Mouse (Mus musculus) spleen, adult 2 months (tissue): ENCODE results near the gene Aarsd1. TPM values are rescaled to one million over a fixed set of nuclear protein-coding genes. Genes with fewer than 3 reads are reported as not detected.
"Not testable (repeated sequence)": the region's sequence is repeated elsewhere in the genome, so short reads cannot be mapped to it uniquely, and the experiment has no call there.

Experiments used
- DNase-seq, 2 experiments: peaks; one replicate each; pipeline versions ENCODE4 v3.0.0 to v3.0.0-alpha.2; 2012 to 2021; ENCODE audit warnings: low spot score in 2 of 2, low read depth in 1 of 2
- H3K27ac ChIP-seq: fragments of 200-500 bp; 2 replicates; pipeline ENCODE4 v1.5.1; 2012; ENCODE audit warnings: low read length, inconsistent platforms; ENCODE audit not compliant: insufficient read depth
- H3K27me3 ChIP-seq: fragments of 200-500 bp; 2 replicates; pipeline ENCODE4 v1.6.1; 2012; ENCODE audit warnings: mild to moderate bottlenecking, moderate library complexity, low read length, inconsistent platforms; ENCODE audit not compliant: control insufficient read depth, insufficient read depth
- H3K36me3 ChIP-seq: fragments of 200-500 bp; 2 replicates; pipeline ENCODE4 v1.6.1; 2012; ENCODE audit warnings: mild to moderate bottlenecking, low read length, inconsistent platforms; ENCODE audit not compliant: control insufficient read depth, insufficient read depth
- H3K4me1 ChIP-seq: fragments of 200-500 bp; 2 replicates; pipeline ENCODE4 v1.6.1; 2011; ENCODE audit warnings: inconsistent platforms; ENCODE audit not compliant: control insufficient read depth, insufficient read depth, insufficient read length
- H3K4me3 ChIP-seq: fragments of 200-500 bp; 2 replicates; pipeline ENCODE4 v1.5.1; 2011; ENCODE audit warnings: mild to moderate bottlenecking, inconsistent platforms; ENCODE audit not compliant: insufficient read depth, insufficient read length; ENCODE audit errors: extremely low read depth
- CTCF ChIP-seq: fragments of 200-500 bp; IDR thresholded peaks from 2 replicates; pipeline ENCODE4 v1.5.1; 2011; ENCODE audit warnings: mild to moderate bottlenecking, inconsistent platforms; ENCODE audit not compliant: insufficient read depth, insufficient read length, insufficient replicate concordance; ENCODE audit errors: extremely low read depth
- POLR2A ChIP-seq: fragments of 200-500 bp; IDR thresholded peaks from 2 replicates; pipeline ENCODE4 v1.6.1; 2011; ENCODE audit warnings: low read depth, low read length, inconsistent platforms
- WGBS: fragments of 180-500 bp; shearing (Covaris S2); methylation state at CpG from one replicate; pipeline ENCODE4 v1.1.7; 2018; 5-methylcytosine and 5-hydroxymethylcytosine counted together
- polyA plus RNA-seq: library from polyadenylated mRNA; depleted of rRNA; stranded (reverse); fragments of >200 nt; gene quantifications from 2 replicates; pipeline ENCODE4 v1.2.3, GENCODE M21; 2012; rRNA removed

Aarsd1 gene
- 17.3 and 18.3 TPM in 2 replicates for polyA plus RNA-seq

DNA sequence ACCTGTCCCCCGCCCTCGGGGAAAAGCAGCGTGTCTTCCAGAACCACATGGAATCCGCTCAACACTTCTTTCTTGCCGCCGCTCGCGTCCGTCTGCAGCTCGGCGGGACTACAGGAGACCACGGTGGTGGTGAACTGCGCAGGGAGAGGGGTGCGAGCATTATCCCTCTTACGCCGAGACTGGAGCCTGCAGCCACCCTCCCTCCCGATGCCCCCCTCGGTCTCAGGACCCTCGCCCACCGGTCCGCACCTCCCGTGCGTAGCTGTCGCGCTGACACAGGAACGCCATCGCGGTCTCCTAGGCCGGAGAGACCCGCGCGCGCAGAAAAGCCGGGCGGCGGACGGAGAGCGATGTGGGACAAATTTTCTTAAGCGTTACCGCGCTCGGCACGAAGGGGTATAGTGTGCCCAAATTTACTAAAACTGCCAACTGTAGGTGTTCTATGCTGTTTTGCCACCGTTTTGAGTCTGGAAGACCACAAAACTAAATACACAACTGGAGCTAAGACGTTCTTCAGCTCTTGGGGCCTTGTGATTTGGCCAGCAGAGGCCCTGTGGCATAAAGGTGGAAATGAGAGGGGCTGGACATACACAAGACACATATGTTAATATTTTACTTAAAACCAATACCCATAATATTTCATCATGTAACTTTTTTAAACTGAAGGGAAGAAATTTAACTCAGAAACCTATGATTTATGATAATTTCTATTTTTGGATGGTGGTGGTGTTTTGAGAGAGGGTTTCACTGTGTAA, at the start of gene Aarsd1:
Aarsd1 (minus strand) TSS at position 515 of the 755 bp plus-strand sequence.
- Histone ChIP-seq H3K4me1 (peaks cover 5% of the 10 kb centered on the region; the same call in 1 of the 2 replicates), H3K27ac (peak within 1 kb of the TSS; percentile 49; the same call in 1 of the 2 replicates), H3K36me3 (no peaks in the 10 kb centered on the region; the same call in 1 of the 2 replicates), H3K4me3 (peak within 1 kb of the TSS; percentile 99), H3K27me3 (no peaks in the 10 kb centered on the region)
- DNase-seq = peak; percentile 54 to 86
- WGBS = under 1% methylated on average over 45 of the region's 45 CpGs
- peak; percentile 35 for TF ChIP-seq POLR2A
- no peak for TF ChIP-seq CTCF

DNA sequence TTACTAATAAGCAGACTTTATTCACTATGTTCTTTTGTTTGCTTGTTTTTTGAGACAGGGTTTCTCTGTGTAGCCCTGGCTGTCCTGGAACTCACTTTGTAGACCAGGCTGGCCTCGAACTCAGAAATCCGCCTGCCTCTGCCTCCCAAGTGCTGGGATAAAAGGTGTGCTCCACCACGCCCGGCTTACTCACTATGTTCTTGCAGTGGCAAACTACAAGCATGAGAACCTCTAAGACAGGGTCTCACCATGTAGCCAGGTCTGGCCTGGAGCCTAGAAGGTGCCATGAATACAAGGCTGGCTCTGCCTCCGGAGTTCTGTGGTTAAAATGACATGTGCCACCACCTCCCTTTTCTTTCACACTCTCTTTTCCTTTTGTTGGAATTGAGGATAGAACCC, 49.1 kb upstream of the Aarsd1 start:
- 59% methylated on average over 5 of the region's 5 CpGs for WGBS
- H3K27me3 ChIP-seq, H3K27ac ChIP-seq, DNase-seq, H3K36me3 ChIP-seq, H3K4me3 ChIP-seq: not testable (repeated sequence)
- H3K4me1 ChIP-seq = peaks cover 12% of the 10 kb centered on the region

DNA sequence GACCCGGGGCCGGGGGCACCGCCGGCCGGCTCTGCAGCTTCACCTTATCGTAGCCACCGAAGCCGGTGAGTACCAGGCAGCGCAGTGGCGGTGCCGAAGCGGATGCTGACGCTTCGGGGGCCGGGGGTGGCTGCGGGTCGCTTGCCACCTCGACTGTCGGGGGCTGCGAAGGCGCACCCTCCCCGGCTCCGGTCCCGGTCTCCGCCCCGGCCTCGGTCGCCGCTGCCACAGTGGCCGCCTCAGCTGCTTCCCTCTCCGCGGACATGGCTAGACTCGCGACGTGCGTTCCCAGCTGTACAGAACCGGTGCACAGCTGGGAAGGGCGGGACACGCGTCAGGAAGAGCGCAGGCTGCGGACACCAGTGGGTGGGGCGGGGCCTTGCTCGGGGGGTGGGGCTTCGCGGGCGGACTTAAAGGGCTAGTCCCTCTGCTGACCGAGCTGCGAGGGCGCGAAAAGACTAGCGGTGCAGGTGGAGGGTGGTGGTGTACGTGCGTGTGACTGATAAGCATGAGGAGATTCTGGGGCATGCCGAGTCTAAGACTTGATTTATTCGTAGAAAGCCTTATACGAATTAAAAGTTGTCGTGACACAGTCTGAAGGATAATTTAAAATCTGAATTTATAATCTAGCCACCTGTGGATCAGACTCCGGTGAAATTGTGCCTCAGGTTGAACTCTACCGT, 48.6 kb upstream of the Aarsd1 start, which contains the start of gene Vat1:
Vat1 (minus strand) TSS at position 362 of the 683 bp plus-strand sequence.
- no peaks in the 10 kb centered on the region for H3K36me3 ChIP-seq
- 1% methylated on average over 60 of the region's 60 CpGs for WGBS

DNA sequence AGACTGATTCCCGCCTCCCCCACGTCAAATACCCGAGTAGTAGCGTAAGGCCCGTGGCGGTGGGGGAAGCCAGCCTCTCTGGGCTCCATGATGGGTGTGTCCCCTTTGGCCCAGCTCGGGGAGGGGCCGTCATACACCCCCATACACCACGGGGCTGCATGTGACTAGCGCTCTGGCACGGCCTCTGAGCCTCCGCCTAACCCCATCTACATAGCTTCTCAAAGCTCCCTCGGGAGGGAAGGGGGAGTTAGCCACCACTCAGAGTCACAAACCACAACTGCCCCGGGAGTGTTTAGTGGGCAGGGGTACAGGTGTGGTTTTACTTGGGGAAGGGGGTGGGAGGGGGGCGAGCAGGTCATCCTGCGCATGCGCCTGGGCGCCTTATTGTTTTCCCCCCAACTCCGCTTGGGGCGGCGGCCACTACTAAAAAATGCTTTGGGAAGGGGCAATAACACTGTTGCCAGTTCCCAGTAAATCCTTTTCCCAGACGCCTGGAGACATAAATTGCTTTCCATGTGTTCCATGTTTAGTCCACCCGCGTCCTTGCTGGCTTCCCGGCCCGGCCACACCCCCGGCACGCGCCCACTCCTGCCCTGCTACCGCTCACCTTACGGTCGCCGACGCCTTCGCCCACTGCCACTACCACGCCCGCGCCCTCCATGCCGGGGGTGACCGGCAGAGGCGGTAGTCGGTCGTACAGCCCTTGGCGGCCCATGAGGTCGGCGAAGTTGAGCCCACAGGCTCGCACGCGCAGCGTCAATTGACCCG, 47.9 kb upstream of the Aarsd1 start:
- TF ChIP-seq CTCF = no peak
- Histone ChIP-seq H3K27me3 (peaks cover 5% of the 10 kb centered on the region), H3K4me3 (peak overlapping the region; percentile 92), H3K4me1 (peaks cover 12% of the 10 kb centered on the region), H3K36me3 (peaks cover 2% of the 10 kb centered on the region; the same call in 1 of the 2 replicates), H3K27ac (peak overlapping the region; percentile 6; the same call in 1 of the 2 replicates)
- 1% methylated on average over 51 of the region's 51 CpGs for WGBS
- peak in 1 of 2 experiments; percentile 31 for DNase-seq

More for the DNA sequence above, 48.6 kb upstream of the Aarsd1 start, which contains the start of gene Vat1:
- no peak for TF ChIP-seq POLR2A
- Histone ChIP-seq H3K4me3 (peak within 1 kb of the TSS; percentile 92), H3K4me1 (peaks cover 12% of the 10 kb centered on the region), H3K27me3 (peaks cover 5% of the 10 kb centered on the region), H3K27ac (peak within 1 kb of the TSS; percentile 41; the same call in 1 of the 2 replicates)
- DNase-seq = peak in 1 of 2 experiments; percentile 55

DNA sequence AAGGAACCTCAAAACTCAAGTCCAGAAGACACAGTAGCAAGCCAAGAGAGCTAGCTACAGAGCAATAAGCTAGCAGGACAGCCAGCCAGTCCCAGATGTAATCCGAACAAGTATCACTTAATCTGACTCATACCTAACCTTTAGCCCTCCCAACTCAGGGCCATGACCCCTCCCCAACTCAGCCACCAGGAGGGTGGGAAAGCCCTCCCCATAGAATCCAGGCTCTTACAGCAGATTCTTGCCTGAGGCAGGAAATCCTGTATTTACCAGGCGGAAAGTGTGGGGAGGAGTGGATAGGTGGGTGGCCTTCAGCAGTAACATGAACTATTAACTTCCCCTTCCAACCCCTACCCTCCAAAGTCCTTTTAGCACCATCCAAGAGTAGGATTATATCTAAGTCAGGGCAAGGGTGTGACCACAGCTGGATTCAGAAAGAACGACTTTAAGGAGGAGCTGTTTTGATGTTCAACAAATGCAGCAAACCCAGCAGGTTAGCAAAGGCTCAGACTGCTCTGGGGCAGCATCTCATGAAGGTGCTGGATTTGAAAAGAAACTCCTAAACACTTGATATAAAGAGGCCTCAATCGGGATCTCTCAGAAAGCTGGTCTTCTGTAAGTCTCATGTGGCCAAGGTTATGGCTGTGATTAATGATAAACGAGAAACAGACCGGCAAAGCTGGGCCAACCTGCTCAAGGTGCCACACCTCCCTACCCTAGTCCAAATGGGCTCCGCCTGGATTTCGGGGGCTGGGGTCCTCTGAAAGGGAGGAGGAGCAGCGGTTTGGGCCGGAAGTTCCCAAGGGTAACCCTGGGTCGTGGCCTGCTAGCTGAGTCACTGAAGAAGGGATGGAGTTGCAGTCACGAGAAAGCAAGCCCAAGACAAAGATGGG, 47.0 kb upstream of the Aarsd1 start, which contains the start of gene Rnd2:
Rnd2 (plus strand) TSS at position 789 of the 890 bp plus-strand sequence.
- TF ChIP-seq POLR2A (no peak), CTCF (no peak)
- peaks cover 4% of the 10 kb centered on the region for H3K36me3 ChIP-seq
- peaks cover 12% of the 10 kb centered on the region for H3K4me1 ChIP-seq
- WGBS = 8% methylated on average over 12 of the region's 12 CpGs
- H3K27me3 ChIP-seq = peaks cover 5% of the 10 kb centered on the region
- no peak for DNase-seq
- peak within 1 kb of the TSS; percentile 92 for H3K4me3 ChIP-seq
- peak within 1 kb of the TSS; percentile 41; the same call in 1 of the 2 replicates for H3K27ac ChIP-seq
